In the genomic region with DNA sequence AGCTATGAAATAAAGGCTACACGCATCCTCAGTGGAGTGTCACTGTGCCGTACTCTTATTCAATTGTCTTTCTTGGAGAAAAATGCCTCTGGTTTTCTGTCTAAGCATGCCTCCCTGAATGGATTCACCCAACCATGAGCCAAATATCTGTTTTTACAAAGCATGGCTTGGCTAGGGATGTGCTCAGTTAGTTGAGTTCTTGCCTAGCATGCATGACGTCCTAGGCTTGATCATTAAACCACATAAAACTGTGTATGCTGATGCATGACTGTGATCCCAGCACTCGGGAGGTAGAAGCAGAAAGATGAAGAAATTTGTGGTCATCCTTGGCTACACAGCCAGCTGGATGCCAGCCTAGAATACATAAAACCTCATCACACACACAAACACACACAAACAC, we compare ENCODE assay signal across 19 mouse cellular contexts.
DNase-seq lines count a peak whose midpoint lies in the region; ATAC-seq lines count a peak whose summit lies in the region.
"Had no signal": no experiment of that assay in that cellular context is flagged by ENCODE, and none has a peak within 500 bp of the region (broad histone marks: within the 10 kb centered on the region; RNA-seq: fewer than 3 reads in every experiment).

No protein-coding gene starts in this region.

- H3K27me3 ChIP-seq in kidney, embryonic 14.5 days (ENCODE audit: control insufficient read depth, insufficient read depth, low read length), result no peaks in the 10 kb centered on the region
- 0 out of 2 replicates have a peak, but pooled peaks cover 2% of the 10 kb centered on the region for H3K27me3 ChIP-seq in kidney, embryonic 16.5 days (ENCODE audit: insufficient read depth, low read length)

- intact Hi-C loops in heart, postnatal 14 days (cut with DNase I), result no loop called here

- no peak overlapping the region for H3K27ac ChIP-seq in kidney, embryonic 14.5 days (ENCODE audit: low read depth, low read length)
- no peak overlapping the region for H3K27ac ChIP-seq in kidney, embryonic 16.5 days (ENCODE audit: low read length)
- H3K27ac ChIP-seq: embryonic facial prominence, embryonic 13.5 days; forebrain, embryonic 12.5 days; heart, adult 2 months; heart, embryonic 15.5 days; hindbrain, embryonic 10.5 days; hindbrain, embryonic 14.5 days had no signal

- ATAC-seq in kidney, embryonic 14.5 days (ENCODE audit: low FRiP score, low TSS enrichment), result no peak
- ATAC-seq in kidney, embryonic 16.5 days (ENCODE audit: low FRiP score, low TSS enrichment), result peak; percentile 78
- ATAC-seq: forebrain, postnatal 0 days had no signal

- H3K36me3 ChIP-seq in kidney, embryonic 14.5 days (ENCODE audit: control insufficient read depth, insufficient read depth, low read length), result no peaks in the 10 kb centered on the region
- H3K36me3 ChIP-seq in kidney, embryonic 16.5 days (ENCODE audit: insufficient read depth, low read length), result no peaks in the 10 kb centered on the region
- H3K36me3 ChIP-seq: embryonic facial prominence, embryonic 13.5 days; forebrain, embryonic 12.5 days; heart, embryonic 15.5 days; hindbrain, embryonic 10.5 days had no signal

- peaks cover 21% of the 10 kb centered on the region for H3K4me1 ChIP-seq in kidney, embryonic 14.5 days (ENCODE audit: control insufficient read depth, insufficient read depth, low read length)
- H3K4me1 ChIP-seq in kidney, embryonic 16.5 days (ENCODE audit: insufficient read depth, low read length), result peaks cover 27% of the 10 kb centered on the region

- DNase-seq in kidney, adult 8-10 months, result peak; percentile 26 to 49
- peak; percentile 36 for DNase-seq in Muller cell, postnatal 12 days (ENCODE audit: inconsistent ontology term)
- DNase-seq in urinary bladder, postnatal 10 days (ENCODE audit: low spot score), result no peak
- no peak for DNase-seq in heart, postnatal 14 days
- DNase-seq: adrenal gland, postnatal 10 days; cerebellum, adult 11 months; cerebellum, adult 8-10 months; cerebellum, postnatal 25 days; forebrain, postnatal 0 days; gastrocnemius, postnatal 14 days; heart, adult 2 months had no signal

- no peak overlapping the region for H3K9ac ChIP-seq in kidney, embryonic 14.5 days (ENCODE audit: low read depth, low read length)
- H3K9ac ChIP-seq in kidney, embryonic 16.5 days (replicated peaks; ENCODE audit: low read length), result no peak overlapping the region
- H3K9ac ChIP-seq: embryonic facial prominence, embryonic 13.5 days; forebrain, embryonic 12.5 days; forebrain, postnatal 0 days; heart, embryonic 15.5 days; hindbrain, embryonic 14.5 days had no signal

- no peaks in the 10 kb centered on the region for H3K9me3 ChIP-seq in kidney, embryonic 14.5 days (ENCODE audit: control insufficient read depth, low read length)
- H3K9me3 ChIP-seq in kidney, embryonic 16.5 days (ENCODE audit: low read length), result no peaks in the 10 kb centered on the region
- H3K9me3 ChIP-seq: embryonic facial prominence, embryonic 13.5 days; forebrain, embryonic 12.5 days; heart, embryonic 15.5 days; hindbrain, embryonic 10.5 days had no signal

- no peak overlapping the region for H3K4me2 ChIP-seq in kidney, embryonic 14.5 days (replicated peaks; ENCODE audit: low read depth, low read length)
- H3K4me2 ChIP-seq in kidney, embryonic 16.5 days (replicated peaks; ENCODE audit: low read depth, low read length), result no peak overlapping the region
- H3K4me2 ChIP-seq: embryonic facial prominence, embryonic 13.5 days; forebrain, embryonic 12.5 days; heart, embryonic 11.5 days; heart, embryonic 15.5 days; hindbrain, embryonic 14.5 days had no signal

- 64% methylated on average over 4 of the region's 4 CpGs for WGBS in kidney, embryonic 14.5 days
- WGBS in kidney, embryonic 16.5 days, result 56% methylated on average over 4 of the region's 4 CpGs

- H3K4me3 ChIP-seq in kidney, embryonic 14.5 days (ENCODE audit: low read length), result no peak overlapping the region
- H3K4me3 ChIP-seq in kidney, embryonic 16.5 days (ENCODE audit: low read length), result no peak overlapping the region
- H3K4me3 ChIP-seq: embryonic facial prominence, embryonic 13.5 days; forebrain, embryonic 12.5 days; heart, adult 2 months; heart, embryonic 15.5 days; hindbrain, embryonic 10.5 days had no signal

Comparison
In these comparisons a context has a peak if more than half of its experiments do, and no peak if none do; other contexts are left out.
1. DNase-seq: peak in kidney, adult 8-10 months (2 of 2) and Muller cell, postnatal 12 days (single experiment); none in urinary bladder, postnatal 10 days (single experiment) and heart, postnatal 14 days (0 of 2).